Mouse (Mus musculus) heart, embryonic 11.5 days (tissue): ENCODE data around the gene Rsg1. TPM values are rescaled to one million over a fixed set of nuclear protein-coding genes. Genes with fewer than 3 reads are reported as not detected.

ENCODE experiments used
- ATAC-seq: fragments of 200-750 bp; cut with Nextera tagmentation; replicated peaks from 2 replicates; pipeline ENCODE4 v1.8.0; 2017; ENCODE audit warnings: moderate library complexity; ENCODE audit not compliant: insufficient number of reproducible peaks, low FRiP score, low TSS enrichment
- H3K27ac ChIP-seq: fragments of 300-500 bp; sonication (generic); 2 replicates; pipeline ENCODE4 v1.5.1; 2014; ENCODE audit warnings: mild to moderate bottlenecking, low read depth, low read length
- H3K27me3 ChIP-seq: fragments of 300-500 bp; sonication (generic); 2 replicates; pipeline ENCODE4 v1.6.1; 2014; ENCODE audit warnings: mild to moderate bottlenecking, low read length, mixed read lengths; ENCODE audit not compliant: control insufficient read depth, insufficient read depth
- H3K36me3 ChIP-seq: fragments of 300-500 bp; sonication (generic); 2 replicates; pipeline ENCODE4 v1.6.1; 2014; ENCODE audit warnings: mild to moderate bottlenecking, low read length, moderate library complexity, mixed read lengths; ENCODE audit not compliant: control insufficient read depth, insufficient read depth
- H3K4me1 ChIP-seq: fragments of 300-500 bp; sonication (generic); 2 replicates; pipeline ENCODE4 v1.6.1; 2014; ENCODE audit warnings: low read length; ENCODE audit not compliant: control insufficient read depth, insufficient read depth
- H3K4me2 ChIP-seq: fragments of 300-500 bp; sonication (generic); 2 replicates; pipeline ENCODE4 v1.6.1; 2014; ENCODE audit warnings: mild to moderate bottlenecking, moderate library complexity
- H3K4me3 ChIP-seq: fragments of 300-500 bp; sonication (generic); 2 replicates; pipeline ENCODE4 v1.5.1; 2014; ENCODE audit warnings: low read depth, low read length
- H3K9ac ChIP-seq: fragments of 300-500 bp; sonication (generic); 2 replicates; pipeline ENCODE4 v1.6.1; 2014; ENCODE audit warnings: mild to moderate bottlenecking, low read depth, low read length, moderate library complexity
- H3K9me3 ChIP-seq: fragments of 300-500 bp; sonication (generic); replicated peaks from 2 replicates; pipeline ENCODE4 v1.6.1; 2016; ENCODE audit warnings: low read length; ENCODE audit not compliant: control insufficient read depth
- WGBS: fragments of 180-500 bp; shearing (Covaris S2); extraction: QIAGEN DNeasy Blood & Tissue Kit; methylation state at CpG from one replicate; pipeline ENCODE4 v1.1.7; 2014; ENCODE audit not compliant: insufficient replicate concordance; 5-methylcytosine and 5-hydroxymethylcytosine counted together
- polyA plus RNA-seq: library from polyadenylated mRNA; unstranded; fragments of >200 nt; fragmentation: Nextera tagmentation; extraction: Ambion mirVana; gene quantifications from 2 replicates; pipeline ENCODE4 v1.2.1, GENCODE M21; 2014

Gene Rsg1
- polyA plus RNA-seq, 1 experiment from 2014 or later = 2.0 TPM

- Histone ChIP-seq H3K4me1 (peaks cover 25% of the 10 kb centered on the region), H3K4me3 (peak overlapping the region; percentile 50), H3K4me2 (peak overlapping the region; percentile 73), H3K27ac (no peak overlapping the region), H3K9ac (no peak overlapping the region), H3K27me3 (peaks cover 90% of the 10 kb centered on the region), H3K36me3 (no peaks in the 10 kb centered on the region), H3K9me3 (no peaks in the 10 kb centered on the region)
- no peak for ATAC-seq
- 19% methylated on average over 24 of the region's 24 CpGs for WGBS
Observed at GRCm38 (mm10) chr4:141246089-141246997, 32.6 kb downstream of the Rsg1 start.

DNA sequence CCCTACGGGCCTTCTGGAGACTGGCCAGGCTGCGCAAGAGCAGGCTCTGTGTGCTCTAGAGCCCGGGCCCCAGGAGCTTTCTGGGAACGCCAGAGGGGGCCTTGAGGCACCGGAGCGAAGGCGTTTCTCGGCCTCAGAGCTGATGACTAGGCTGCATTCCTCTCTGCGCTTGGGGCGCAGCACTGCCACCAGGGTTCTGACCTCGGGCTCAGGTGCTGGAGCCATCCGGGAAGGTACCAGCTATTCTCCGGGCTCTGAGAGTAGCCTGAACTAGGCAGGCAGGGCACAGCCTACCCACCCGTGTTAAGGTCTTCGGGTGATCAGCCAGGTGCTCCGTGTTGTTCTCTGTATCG is 33.2 kb downstream of the Rsg1 start:
- ATAC-seq = no peak
- Histone ChIP-seq H3K4me3 (peak overlapping the region; percentile 50), H3K9me3 (no peaks in the 10 kb centered on the region), H3K4me1 (peaks cover 25% of the 10 kb centered on the region), H3K36me3 (no peaks in the 10 kb centered on the region), H3K9ac (no peak overlapping the region), H3K4me2 (peak overlapping the region; percentile 73), H3K27ac (no peak overlapping the region), H3K27me3 (peaks cover 84% of the 10 kb centered on the region)
- 4% methylated on average over 17 of the region's 17 CpGs for WGBS

- H3K4me3 ChIP-seq = peak overlapping the region; percentile 50
- peak overlapping the region; percentile 73 for H3K4me2 ChIP-seq
- H3K9ac ChIP-seq = peak overlapping the region; percentile 54
- no peak overlapping the region for H3K27ac ChIP-seq
- WGBS = 1% methylated on average over 57 of the region's 60 CpGs
- peaks cover 20% of the 10 kb centered on the region for H3K4me1 ChIP-seq
- H3K27me3 ChIP-seq = peaks cover 74% of the 10 kb centered on the region
- H3K36me3 ChIP-seq = no peaks in the 10 kb centered on the region
- peak; percentile 19 for ATAC-seq
- no peaks in the 10 kb centered on the region for H3K9me3 ChIP-seq
Observed at GRCm38 (mm10) chr4:141247776-141248613, 34.2 kb downstream of the Rsg1 start.

- H3K9ac ChIP-seq = no peak overlapping the region
- H3K4me3 ChIP-seq = peak overlapping the region; percentile 50; the same call in 1 of the 2 replicates
- peak overlapping the region; percentile 73; the same call in 1 of the 2 replicates for H3K4me2 ChIP-seq
- 9% methylated on average over 11 of the region's 11 CpGs for WGBS
- peaks cover 20% of the 10 kb centered on the region for H3K4me1 ChIP-seq
- no peak overlapping the region for H3K27ac ChIP-seq
- H3K36me3 ChIP-seq = no peaks in the 10 kb centered on the region
- ATAC-seq = peak; percentile 1; the same call in 1 of the 2 replicates
- H3K27me3 ChIP-seq = peaks cover 68% of the 10 kb centered on the region
- H3K9me3 ChIP-seq = no peaks in the 10 kb centered on the region
Observed at GRCm38 (mm10) chr4:141248614-141248978, 34.8 kb downstream of the Rsg1 start.

- H3K4me1 ChIP-seq = peaks cover 20% of the 10 kb centered on the region
- ATAC-seq = no peak
- no peaks in the 10 kb centered on the region for H3K36me3 ChIP-seq
- H3K27ac ChIP-seq = no peak overlapping the region
- H3K4me2 ChIP-seq = no peak overlapping the region
- H3K9me3 ChIP-seq = no peaks in the 10 kb centered on the region
- WGBS = 75% methylated on average over 11 of the region's 11 CpGs
- peaks cover 62% of the 10 kb centered on the region for H3K27me3 ChIP-seq
- H3K4me3 ChIP-seq = no peak overlapping the region
- H3K9ac ChIP-seq = no peak overlapping the region
Observed at GRCm38 (mm10) chr4:141249383-141249782, 35.6 kb downstream of the Rsg1 start.

DNA sequence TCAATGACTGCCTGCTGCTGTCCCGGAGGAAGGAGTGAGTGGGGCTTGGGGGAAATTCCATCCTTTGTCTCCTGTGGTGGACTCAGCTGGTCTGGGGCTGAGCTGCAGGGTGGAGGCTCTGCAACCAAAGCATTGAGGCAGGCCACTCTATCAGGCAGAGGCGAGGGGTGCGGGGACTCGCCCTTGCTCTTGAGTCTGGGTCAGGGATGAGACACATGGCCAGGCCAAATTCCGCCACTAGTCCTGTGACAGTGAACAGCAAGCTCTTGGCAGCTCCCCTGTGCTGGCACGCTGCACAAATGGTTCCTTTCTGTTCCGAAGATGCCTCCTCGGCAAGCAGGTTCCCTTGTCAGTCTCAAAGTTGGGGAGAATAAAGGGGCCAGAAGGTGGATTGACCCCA is 37.3 kb downstream of the Rsg1 start:
- 57% methylated on average over 8 of the region's 8 CpGs for WGBS
- Histone ChIP-seq H3K36me3 (no peaks in the 10 kb centered on the region), H3K9ac (no peak overlapping the region), H3K4me3 (no peak overlapping the region), H3K27me3 (peaks cover 46% of the 10 kb centered on the region), H3K4me2 (no peak overlapping the region), H3K9me3 (no peaks in the 10 kb centered on the region), H3K4me1 (peaks cover 16% of the 10 kb centered on the region), H3K27ac (no peak overlapping the region)
- no peak for ATAC-seq

GRCm38 (mm10) chr4:141252641-141253040 is 38.9 kb downstream of the Rsg1 start:
- H3K4me2 ChIP-seq = no peak overlapping the region
- no peaks in the 10 kb centered on the region for H3K36me3 ChIP-seq
- no peak for ATAC-seq
- no peak overlapping the region for H3K27ac ChIP-seq
- H3K4me3 ChIP-seq = no peak overlapping the region
- no peak overlapping the region for H3K9ac ChIP-seq
- no peaks in the 10 kb centered on the region for H3K9me3 ChIP-seq
- peaks cover 30% of the 10 kb centered on the region for H3K27me3 ChIP-seq
- 63% methylated on average over 2 of the region's 2 CpGs for WGBS
- H3K4me1 ChIP-seq = peaks cover under 1% of the 10 kb centered on the region; the same call in 1 of the 2 replicates

- Histone ChIP-seq H3K4me1 (no peaks in the 10 kb centered on the region), H3K4me2 (no peak overlapping the region), H3K27ac (no peak overlapping the region), H3K36me3 (no peaks in the 10 kb centered on the region), H3K27me3 (peaks cover 15% of the 10 kb centered on the region), H3K9me3 (no peaks in the 10 kb centered on the region), H3K4me3 (no peak overlapping the region), H3K9ac (no peak overlapping the region)
- no peak for ATAC-seq
- WGBS = 77% methylated on average over 16 of the region's 16 CpGs
Observed at GRCm38 (mm10) chr4:141254234-141254633, 40.5 kb downstream of the Rsg1 start.
